Mouse (Mus musculus) kidney, adult 2 months (tissue): ENCODE measurements at regions not wholly inside any gene's neighbourhood (a gene's known extent, or its start where the extent isn't known, plus 50 kb on each side); places are given as distances from the start of the nearest gene placed in this dataset.

Experiments
- DNase-seq: peaks from one replicate; pipeline ENCODE4 v3.0.0; 2021
- H3K27ac ChIP-seq: fragments of 200-500 bp; 2 replicates; pipeline ENCODE4 v1.5.1; 2012; ENCODE audit warnings: low read depth, low read length, control low read depth, inconsistent platforms; ENCODE audit not compliant: insufficient read depth
- H3K27me3 ChIP-seq: fragments of 200-500 bp; replicated peaks from 2 replicates; pipeline ENCODE4 v1.6.1; 2012; ENCODE audit warnings: mild to moderate bottlenecking, moderate library complexity, low read length, inconsistent platforms; ENCODE audit not compliant: control insufficient read depth, insufficient read depth
- H3K36me3 ChIP-seq: fragments of 200-500 bp; 2 replicates; pipeline ENCODE4 v1.6.1; 2012; ENCODE audit warnings: mild to moderate bottlenecking, moderate library complexity, low read length, inconsistent platforms; ENCODE audit not compliant: control insufficient read depth, insufficient read depth
- H3K4me1 ChIP-seq: fragments of 200-500 bp; 2 replicates; pipeline ENCODE4 v1.6.1; 2011; ENCODE audit warnings: low read length; ENCODE audit not compliant: control insufficient read depth, insufficient read depth
- H3K4me3 ChIP-seq: fragments of 200-500 bp; 2 replicates; pipeline ENCODE4 v1.5.1; 2011; ENCODE audit warnings: mild to moderate bottlenecking, low read depth, low read length, control low read depth; ENCODE audit not compliant: insufficient read depth
- CTCF ChIP-seq: fragments of 200-500 bp; conservative IDR thresholded peaks from 2 replicates; pipeline ENCODE4 v1.5.1; 2011; ENCODE audit warnings: low read depth, mild to moderate bottlenecking, control low read depth, low read length, moderate library complexity, mixed read lengths; ENCODE audit not compliant: insufficient read depth, insufficient read length
- POLR2A ChIP-seq: fragments of 200-500 bp; IDR thresholded peaks from one replicate; pipeline ENCODE4 v1.6.1; 2011; ENCODE audit warnings: low read depth, low read length, control low read depth
- WGBS: fragments of 180-500 bp; shearing (Covaris S2); methylation state at CpG from one replicate; pipeline ENCODE4 v1.1.7; 2018; 5-methylcytosine and 5-hydroxymethylcytosine counted together

DNA sequence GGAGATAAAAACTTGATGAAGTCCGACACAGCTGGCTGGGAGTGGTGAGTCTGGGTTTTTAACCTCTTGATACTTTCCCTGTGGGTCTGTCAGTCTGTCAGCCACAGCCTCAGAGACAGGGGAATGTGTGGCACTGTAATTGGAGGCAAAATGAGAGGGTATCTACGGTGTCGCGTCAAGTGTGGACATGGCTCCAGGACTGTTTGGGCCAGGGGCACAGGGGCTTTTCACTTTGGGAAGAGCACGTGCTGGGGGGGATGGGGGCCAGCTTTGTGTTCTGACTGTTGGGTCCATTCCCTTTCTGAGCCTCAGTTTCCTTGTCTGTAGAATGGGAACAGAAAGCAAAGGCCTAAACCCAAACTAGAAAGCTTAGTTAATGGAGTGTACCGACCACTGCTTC is 51.5 kb upstream of the Ppara start:
- TF ChIP-seq POLR2A (no peak), CTCF (no peak)
- DNase-seq = no peak
- peaks cover 11% of the 10 kb centered on the region; the same call in 1 of the 2 replicates for H3K36me3 ChIP-seq
- WGBS = 73% methylated on average over 6 of the region's 6 CpGs
- H3K4me1 ChIP-seq = peaks cover 67% of the 10 kb centered on the region
- peak overlapping the region; percentile 80 for H3K27ac ChIP-seq
- H3K27me3 ChIP-seq = no peaks in the 10 kb centered on the region
- no peak overlapping the region for H3K4me3 ChIP-seq

DNA sequence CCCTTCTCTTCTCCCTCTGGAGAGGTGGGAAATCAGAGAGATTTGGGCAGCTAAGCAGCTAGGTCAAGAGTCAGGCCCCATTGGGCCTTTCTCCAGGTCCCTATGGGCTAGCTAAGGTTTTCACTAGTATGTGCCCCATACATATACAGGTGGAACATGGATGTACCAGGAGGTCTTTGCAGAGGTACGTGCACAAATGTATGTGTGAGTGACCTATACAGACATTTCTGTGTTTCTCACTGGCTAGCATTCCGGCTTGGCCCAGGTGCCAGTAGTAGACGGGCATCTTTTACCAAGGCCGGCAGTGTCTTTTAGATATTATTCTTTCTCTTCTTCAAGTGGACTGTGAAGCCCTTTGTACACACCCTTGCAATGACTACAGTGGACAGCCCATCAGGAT is 51.1 kb upstream of the Ppara start:
- DNase-seq = no peak
- H3K27ac ChIP-seq = peak overlapping the region; percentile 80
- H3K4me3 ChIP-seq = no peak overlapping the region

DNA sequence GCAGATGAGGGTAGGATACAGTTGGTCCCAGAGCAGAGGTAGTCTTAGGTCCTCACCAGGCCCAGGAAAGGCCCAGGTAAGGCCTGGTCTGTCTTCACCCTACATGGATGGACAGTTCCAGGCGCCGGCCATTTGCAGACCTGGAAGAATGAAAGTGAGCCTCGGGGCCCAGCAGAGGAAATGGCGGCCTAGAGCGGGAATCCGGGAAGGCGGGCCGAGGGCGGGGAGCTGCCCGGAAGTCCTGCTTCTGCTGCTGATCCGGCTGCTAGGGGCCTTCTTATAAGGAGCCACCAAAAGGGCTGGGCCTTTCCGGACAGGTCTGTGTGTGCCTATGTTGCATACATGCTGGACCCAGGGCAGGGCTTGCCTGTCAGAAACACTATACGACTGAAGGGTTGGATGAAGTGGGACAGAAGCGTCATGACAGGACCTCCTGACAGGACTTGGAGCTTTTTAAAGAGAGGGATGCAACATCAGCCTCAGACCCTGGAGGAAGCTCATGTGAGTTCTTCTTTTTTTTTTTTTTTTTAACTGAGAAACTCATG is 50.5 kb upstream of the Ppara start:
- H3K4me1 ChIP-seq = peaks cover 67% of the 10 kb centered on the region
- peak; percentile 84 for DNase-seq
- H3K27ac ChIP-seq = peak overlapping the region; percentile 80
- no peaks in the 10 kb centered on the region for H3K27me3 ChIP-seq
- TF ChIP-seq POLR2A (no peak), CTCF (no peak)
- H3K36me3 ChIP-seq = peaks cover 11% of the 10 kb centered on the region; the same call in 1 of the 2 replicates
- H3K4me3 ChIP-seq = peak overlapping the region; percentile 18; the same call in 1 of the 2 replicates
- WGBS = 47% methylated on average over 14 of the region's 14 CpGs

More for the DNA sequence above, 51.1 kb upstream of the Ppara start:
- TF ChIP-seq POLR2A (no peak), CTCF (no peak)
- WGBS = 81% methylated on average over 4 of the region's 4 CpGs
- Histone ChIP-seq H3K27me3 (no peaks in the 10 kb centered on the region), H3K4me1 (peaks cover 67% of the 10 kb centered on the region), H3K36me3 (peaks cover 11% of the 10 kb centered on the region; the same call in 1 of the 2 replicates)

DNA sequence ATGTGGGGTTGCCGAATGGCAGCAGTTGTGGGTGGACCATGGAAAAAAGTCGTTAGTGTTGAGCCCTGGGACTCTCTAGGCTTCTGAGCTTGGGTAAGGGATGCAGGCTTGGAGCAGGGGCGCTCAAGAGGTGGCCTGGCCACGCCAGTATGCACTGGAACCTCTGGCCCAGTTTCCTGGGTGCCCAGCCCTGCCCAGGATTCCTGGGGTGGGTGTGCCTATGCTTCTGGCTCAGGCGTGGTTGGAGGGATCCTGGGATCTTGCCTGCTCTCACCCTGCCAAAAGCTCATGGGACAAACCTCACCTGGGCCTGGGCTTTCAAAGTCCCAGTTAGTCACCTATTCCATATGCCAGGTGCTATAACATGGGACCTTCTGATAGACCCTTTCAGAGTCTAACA is 49.9 kb upstream of the Ppara start:
- Histone ChIP-seq H3K27me3 (no peaks in the 10 kb centered on the region), H3K27ac (peak overlapping the region; percentile 80), H3K36me3 (peaks cover 11% of the 10 kb centered on the region; the same call in 1 of the 2 replicates), H3K4me3 (no peak overlapping the region), H3K4me1 (peaks cover 68% of the 10 kb centered on the region)
- DNase-seq = peak; percentile 64
- 19% methylated on average over 5 of the region's 5 CpGs for WGBS
- TF ChIP-seq CTCF = no peak
- no peak for TF ChIP-seq POLR2A
